Mouse (Mus musculus) thymus, postnatal 36 days (tissue): ENCODE measurements around the gene Gucd1.
A peak's percentile ranks its signal among the peaks of the same experiment; 100 is the strongest.
"Not testable (repeated sequence)": the region's sequence is repeated elsewhere in the genome, so short reads cannot be mapped to it uniquely, and the experiment has no call there.

ENCODE experiments used
- DNase-seq, 2 experiments: peaks; one replicate each; pipeline ENCODE4 v3.0.0; 2022; ENCODE audit warnings: mixed read lengths in 2 of 2

Gucd1 gene

DNA sequence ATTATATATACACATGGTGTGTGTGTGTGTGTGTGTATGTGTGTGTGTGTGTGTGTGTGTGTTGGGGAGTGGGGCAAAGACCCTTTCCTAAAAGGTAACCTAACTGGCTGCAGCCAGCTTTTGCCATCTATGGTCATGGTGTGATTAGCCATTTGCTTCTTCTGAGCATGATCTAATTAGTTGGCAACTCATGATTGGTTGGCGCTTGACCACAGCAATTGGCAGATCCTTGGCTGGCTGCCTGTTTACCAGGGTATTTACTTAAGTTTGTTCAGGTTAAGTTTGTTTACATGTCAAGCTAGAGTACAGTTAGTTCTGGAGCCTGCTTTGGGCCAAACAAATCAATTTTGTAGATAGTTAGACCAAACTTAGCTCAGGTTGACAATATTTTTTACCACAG, 16.1 kb downstream of the Gucd1 start:
- DNase-seq, result no peak

DNA sequence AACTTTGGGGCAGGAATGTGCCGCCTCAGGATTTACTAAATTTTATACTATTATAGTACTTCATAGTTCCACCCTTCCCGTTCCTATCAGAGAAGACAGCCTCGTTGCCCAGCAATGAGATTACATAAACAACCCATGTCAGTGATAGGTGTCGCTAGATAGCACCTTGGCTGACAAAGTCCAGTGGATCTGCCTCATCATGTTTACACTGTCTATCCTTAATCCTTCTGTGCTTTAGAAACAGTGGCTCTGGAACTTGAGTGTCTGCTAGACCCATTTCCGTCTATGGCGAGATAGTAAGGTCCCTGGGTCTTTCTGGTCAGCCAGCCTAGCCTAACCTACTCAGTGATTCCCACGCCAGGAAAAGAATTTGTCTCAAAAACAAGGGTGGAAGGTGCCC, 17.4 kb downstream of the Gucd1 start:
- no peak for DNase-seq

DNA sequence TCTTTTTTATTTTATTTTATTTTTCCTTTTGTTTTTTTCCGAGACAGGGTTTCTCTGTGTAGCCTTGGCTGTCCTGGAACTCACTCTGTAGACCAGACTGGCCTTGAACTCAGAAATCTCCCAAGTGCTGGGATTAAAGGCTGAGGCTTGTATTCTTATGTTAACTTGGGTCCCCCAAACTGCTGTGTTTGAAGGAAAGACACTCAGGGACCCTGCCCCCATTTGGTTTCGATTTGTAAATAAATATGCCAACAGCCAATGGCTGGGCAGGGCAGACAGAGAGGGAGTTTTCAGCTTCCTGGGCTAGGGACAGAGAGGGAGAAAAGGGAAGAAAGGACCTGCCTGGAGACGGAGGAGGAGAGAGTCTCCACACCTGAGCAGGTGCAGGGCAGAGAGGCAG, 18.0 kb downstream of the Gucd1 start:
- no peak for DNase-seq

DNA sequence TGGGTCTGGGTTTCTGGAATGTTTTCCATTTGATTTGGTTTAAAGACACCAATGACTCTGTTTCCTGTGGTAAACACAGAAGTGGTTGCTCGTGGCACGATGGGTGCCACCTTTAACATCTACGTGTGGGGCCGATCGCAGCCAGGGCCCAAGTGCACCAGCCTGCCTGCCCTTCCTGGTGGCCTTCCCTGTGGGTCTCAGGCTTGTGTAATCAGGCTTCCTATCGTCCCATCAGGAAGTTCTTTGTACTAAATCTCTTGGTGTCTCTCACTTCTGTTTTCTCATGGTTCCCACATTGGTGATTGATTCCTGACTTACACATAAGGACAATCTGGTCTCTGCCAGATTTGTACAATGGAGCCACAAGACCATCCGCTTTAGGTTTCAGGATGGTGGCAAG, 18.6 kb downstream of the Gucd1 start:
- not testable (repeated sequence) for DNase-seq

GRCm38 (mm10) chr10:75495921-75496320, 21.9 kb downstream of the Gucd1 start:
- DNase-seq, result no peak

- no peak for DNase-seq
Observed at GRCm38 (mm10) chr10:75495304-75495703, 22.5 kb downstream of the Gucd1 start.

DNA sequence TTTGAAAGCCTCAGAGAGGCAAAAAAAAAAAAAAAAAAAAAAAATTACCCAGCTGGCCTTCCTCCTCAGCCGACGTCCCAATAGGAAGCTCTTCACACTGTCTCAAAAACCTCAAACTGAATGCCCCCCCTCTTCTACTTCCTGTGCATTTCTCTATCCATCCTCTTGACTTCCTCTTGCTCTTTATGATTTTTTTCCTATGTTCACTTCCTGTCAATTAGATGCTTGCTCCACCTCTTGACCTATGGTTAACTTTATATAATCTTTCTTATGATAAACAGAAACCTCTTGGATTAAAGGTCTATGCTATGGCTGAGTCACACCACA, 25.9 kb downstream of the Gucd1 start:
- no peak for DNase-seq

GRCm38 (mm10) chr10:75491234-75491935, 26.4 kb downstream of the Gucd1 start:
- no peak for DNase-seq

DNA sequence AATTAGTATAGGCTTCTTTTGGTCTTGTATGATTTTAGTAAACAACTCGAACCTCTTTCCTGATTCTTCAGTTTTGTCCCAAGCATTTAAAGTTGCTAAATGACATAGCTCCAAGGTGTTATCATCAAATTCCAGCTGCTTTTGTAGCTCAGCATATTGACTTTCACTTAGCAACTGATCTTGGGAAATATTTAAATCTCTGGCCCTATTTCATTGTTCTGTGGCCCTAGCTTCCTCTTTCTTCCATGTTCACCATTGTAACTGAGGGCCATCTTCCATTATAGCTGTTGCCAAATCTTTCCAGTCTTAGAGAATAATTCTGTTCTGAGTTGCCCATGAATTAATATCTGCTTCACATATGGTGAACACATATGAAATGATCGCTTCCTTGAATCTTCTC, 27.0 kb downstream of the Gucd1 start:
- no peak for DNase-seq

DNA sequence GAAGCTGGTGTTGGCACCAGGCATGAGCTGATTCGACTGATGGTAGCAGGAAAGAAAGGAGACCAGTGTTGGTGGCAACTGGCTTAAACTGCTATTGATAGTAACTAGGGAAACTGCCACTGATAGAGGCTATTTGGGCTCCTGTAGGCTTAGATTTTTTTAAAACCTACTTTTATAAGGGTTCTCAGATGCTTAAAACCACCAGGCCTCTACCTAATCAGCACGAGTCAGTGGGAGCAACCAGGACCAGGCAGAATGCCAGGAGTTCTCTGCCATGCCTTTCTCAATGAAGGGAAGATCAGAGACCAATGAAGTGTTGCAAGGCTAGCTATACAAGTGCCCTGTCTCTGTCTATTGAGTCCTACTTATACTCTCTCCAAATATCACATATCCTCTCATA, 28.2 kb downstream of the Gucd1 start:
- no peak for DNase-seq

DNA sequence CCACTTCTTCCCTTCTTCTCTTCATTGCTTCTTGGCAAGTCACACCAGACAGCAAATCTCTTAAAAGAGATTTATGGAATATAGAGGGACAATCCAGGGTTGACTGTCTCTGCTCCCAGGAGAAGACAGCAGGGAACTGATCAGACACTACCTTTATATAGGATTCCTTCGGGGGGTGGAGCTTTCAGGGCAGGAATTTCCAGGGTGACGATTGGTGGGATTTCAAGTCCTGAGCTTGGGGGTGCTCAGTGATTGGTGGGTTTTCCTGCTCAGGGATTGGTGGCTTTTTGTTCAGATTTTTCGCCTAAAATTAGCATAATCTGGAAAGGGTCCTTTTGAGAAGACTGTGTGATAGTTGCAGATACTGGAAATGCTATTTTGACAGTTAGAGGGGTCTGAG, 30.6 kb downstream of the Gucd1 start:
- no peak for DNase-seq

DNA sequence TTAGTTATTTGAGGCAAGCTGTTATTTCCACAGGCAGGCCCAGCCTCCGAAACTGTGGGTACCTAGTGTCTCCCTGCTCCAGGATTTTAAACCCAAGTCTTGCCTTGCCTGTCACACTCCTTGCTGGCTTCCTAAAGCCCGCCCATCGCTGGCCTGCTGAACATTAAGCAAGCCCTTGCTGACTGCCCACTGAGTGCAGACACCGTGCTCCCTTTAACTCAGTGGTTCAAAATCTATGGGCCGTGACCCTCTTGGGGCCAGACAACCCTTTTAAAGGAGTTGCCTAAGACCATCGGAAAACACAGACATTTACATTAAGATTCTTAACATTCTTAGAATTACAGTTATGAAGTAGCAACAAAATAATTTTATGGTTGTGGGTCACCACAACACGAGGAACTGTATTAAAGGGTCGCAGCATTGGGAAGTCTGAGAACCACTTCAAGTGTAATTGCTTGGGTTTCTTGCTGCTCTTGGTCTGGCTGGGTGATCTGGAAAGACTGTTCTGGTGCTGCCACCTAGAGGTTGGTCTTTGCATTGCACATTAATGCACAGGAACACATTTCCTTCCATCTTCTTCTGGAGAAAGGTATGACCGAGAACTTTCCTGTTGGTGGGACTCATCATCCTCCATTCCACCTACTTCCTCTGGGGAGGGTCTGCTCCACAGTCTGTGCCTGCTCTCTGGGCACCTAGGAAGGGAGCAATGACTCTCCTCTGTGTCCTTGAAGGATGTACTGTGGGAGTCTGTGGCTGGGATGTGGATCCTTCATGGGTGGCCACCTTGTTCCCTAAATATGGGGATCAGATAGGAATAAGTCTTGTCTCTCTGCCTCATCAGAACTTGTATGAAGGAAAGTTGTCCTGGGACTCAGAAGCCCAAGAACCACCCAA, 31.4 kb downstream of the Gucd1 start:
- peak; percentile 58 to 72 for DNase-seq

DNA sequence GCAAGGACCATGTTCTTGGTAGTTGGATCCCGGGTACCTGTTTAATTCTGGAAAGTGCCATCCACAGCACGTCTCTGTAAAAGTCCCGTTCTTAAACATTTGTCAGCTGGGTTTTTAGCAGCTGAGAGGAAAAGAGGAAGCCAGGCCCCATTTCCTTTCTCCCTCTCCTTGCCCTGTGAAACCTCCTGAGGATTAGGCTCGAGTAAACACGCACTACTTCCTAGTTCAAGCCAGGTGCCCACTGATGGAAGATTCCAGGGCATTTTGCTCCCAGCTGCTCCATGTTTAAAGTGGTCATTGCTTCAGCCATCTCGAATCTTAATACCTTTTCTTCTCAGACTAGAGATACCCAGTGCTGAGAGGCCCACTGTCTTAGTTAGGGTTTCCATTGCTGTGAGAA, 33.0 kb downstream of the Gucd1 start:
- DNase-seq, result no peak

GRCm38 (mm10) chr10:75484066-75484465, 33.7 kb downstream of the Gucd1 start:
- no peak for DNase-seq

DNA sequence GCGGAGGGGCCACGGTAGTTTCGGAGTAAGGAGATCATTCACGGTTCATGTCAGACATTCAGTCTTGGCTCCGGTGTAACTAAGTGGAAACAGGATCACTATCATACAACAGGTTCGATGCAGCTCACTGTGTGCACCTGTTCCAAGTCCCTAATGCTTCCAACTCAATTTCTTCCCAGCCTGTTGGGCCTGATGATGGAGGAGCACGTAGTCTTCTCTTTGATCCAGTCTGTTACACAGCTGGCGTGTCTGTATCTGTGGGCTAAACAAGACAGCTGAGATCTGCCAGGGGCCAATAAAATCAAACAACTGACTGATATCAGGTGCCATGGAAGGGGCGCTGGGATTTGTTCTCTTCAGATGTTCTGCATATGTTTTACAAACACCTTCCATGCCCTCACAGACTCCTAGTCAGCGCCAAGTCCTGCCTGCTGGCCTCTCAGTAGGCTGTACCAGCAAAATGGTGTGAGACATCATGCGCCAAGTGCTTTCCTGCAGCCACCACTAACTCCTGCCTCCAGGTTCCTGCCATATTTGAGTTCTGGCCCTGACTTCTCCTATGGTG, 34.8 kb downstream of the Gucd1 start:
- DNase-seq, result no peak

- DNase-seq, result no peak
Observed at GRCm38 (mm10) chr10:75482271-75482670, 35.5 kb downstream of the Gucd1 start.

GRCm38 (mm10) chr10:75481703-75482102, 36.1 kb downstream of the Gucd1 start:
- no peak for DNase-seq

DNA sequence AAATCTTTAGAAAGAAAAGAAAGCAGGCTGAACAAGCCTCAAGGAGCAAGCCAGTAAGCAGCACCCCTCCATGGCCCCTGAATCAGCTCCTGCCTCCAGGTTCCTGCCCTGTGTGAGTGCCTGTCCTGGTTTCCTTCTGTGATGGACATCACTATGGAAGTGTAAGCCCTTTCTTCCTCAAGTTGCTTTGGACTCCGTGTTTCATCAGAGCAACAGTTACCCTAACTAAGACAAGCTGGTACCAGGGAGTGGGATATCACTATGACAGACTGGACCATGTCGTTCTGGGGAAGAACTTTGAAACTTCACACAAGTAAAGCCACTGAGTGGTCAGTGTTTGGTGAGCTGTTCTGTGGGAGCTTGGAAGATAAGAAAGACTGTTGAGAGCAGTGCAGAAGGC, 37.8 kb downstream of the Gucd1 start:
- DNase-seq, result no peak

GRCm38 (mm10) chr10:75477034-75477433, 40.7 kb downstream of the Gucd1 start:
- DNase-seq, result no peak

DNA sequence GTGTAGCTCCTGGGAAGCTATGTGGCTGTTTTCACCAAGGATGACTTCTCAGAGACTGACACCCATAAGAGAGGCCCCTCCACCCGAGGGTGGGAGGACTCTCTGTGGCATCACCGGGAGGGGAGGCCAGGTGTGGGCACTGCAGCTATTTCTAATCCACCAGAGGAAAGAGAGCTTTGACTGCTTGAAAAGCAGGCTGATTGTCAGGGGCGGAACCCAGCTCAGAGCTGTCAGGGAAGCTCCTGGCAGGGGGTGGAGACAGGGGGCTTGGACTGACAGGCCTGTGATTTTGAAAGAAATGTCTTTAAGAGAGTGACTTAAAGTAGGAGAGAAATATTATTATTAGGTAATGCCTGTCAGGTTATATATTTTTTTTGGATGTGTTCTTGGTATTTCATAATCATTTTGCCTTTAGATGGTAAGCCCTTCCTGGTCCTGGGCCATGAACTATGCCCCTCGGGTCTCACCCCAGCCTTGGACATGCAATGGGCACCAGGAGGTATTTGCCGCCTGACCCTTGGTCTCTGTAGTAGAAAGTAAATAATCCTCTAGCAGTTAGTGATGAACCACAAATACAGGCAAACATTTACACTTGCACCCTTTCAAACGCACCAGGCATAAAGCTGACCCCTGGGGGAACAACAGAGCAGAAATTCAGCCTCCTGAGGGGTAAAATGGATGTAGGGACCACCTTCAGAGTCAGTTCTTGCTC, 42.5 kb downstream of the Gucd1 start:
- DNase-seq, result not testable (repeated sequence)

GRCm38 (mm10) chr10:75474571-75474970, 43.2 kb downstream of the Gucd1 start:
- no peak for DNase-seq

DNA sequence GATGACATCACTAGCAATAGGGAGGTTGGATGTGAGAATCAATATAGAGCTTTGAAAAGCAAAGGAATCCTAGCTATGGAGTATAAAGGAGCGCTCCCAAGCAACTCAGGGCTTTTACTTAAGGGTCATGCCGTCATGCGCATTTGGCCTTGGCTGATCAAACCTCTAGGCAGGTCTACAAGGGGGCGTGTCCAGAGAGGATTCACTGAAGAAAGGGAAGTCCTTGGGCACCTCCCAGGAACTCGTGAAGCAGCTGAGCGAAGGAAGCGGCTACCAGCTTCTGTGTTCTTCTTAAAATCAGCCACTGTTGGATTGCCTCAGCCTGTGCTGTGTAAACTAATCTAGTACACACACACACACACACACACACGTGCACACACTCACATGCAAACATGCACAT, 44.4 kb downstream of the Gucd1 start:
- no peak for DNase-seq

DNA sequence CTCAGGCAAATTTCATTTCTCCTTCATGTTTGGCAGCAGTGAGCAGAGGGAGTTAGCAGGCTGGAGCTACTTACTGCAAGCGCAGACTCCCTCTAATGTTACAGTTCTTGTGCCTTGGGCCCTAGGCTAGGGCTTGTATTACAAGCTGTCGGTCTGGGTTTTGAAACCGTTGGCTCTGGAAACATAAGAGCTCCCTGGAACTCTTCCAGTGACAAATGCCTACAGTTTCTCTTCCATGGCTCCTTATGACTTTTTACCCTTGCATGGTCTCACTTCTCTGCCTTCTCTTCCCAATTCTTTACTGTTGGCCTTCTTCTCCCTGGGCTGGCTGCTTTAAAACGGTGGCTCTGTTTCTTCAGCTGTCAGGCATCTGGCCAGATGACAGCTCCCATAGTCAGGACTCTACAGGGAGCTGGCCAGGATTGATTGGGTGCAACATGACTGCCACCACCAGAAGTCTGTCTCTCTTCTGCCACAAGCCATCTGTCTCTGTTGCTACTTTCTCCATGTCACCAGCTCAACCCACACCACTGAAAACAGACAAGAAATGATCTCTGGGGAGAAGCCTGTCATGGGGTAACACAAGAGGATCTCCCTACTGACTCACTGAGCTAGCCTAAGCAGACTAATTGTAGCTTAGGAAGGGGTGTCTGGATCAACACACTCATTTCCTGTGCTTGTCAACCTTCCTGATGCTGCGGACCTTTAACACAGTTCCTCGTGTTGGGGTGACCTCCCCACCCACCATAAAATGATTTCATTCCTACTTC, 51.8 kb downstream of the Gucd1 start:
- DNase-seq, result no peak
